Mouse (Mus musculus): ENCODE results near the gene Hoxa1. TPM values are rescaled to one million over a fixed set of nuclear protein-coding genes. Genes with fewer than 3 reads are reported as not detected.
A peak's percentile ranks its signal among the peaks of the same experiment; 100 is the strongest.

Hoxa1 gene
- total RNA-seq, 2 experiments from 2014 or later: 0.13 to 0.22 TPM

DNA sequence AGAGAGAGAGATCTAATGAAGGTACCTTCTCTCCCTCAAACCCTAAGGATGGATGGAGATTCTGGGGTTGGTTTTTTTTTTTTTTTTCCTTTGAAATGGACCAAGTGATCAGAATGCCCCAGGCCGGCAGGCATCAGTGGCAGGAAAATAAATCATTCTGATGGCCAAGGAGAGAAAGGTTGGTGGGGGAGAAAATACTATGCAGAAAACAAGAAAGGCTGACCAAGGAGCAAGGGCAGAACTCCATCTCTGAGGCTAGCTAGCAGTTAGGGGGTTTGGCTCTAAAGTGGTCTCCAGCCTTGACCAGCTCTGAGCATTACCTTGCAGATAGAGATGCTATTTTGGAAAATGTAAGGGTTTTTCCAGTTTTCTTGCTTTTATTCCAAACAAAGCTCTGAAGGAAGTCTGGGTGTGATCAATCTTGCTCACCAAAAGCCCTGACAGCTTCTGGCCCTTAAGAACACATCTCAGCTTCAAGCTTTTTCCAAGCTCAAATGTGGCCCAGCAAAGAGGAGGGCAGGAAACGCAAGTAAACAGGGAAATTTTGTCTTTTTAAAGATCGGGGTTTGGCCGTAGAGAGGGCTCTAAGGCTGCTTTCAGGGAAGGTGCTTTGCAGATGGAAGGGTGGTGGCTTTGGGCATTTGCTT is 8.4 kb upstream of the Hoxa1 start:
- H3K4me3 ChIP-seq: no peak overlapping the region
- TF ChIP-seq CTCF (IDR thresholded peaks at IDR 0.05): no peak
- intact Hi-C loops (cut with DNase I): no loop called here
- no peak overlapping the region for H3K27ac ChIP-seq
- no peak for DNase-seq

DNA sequence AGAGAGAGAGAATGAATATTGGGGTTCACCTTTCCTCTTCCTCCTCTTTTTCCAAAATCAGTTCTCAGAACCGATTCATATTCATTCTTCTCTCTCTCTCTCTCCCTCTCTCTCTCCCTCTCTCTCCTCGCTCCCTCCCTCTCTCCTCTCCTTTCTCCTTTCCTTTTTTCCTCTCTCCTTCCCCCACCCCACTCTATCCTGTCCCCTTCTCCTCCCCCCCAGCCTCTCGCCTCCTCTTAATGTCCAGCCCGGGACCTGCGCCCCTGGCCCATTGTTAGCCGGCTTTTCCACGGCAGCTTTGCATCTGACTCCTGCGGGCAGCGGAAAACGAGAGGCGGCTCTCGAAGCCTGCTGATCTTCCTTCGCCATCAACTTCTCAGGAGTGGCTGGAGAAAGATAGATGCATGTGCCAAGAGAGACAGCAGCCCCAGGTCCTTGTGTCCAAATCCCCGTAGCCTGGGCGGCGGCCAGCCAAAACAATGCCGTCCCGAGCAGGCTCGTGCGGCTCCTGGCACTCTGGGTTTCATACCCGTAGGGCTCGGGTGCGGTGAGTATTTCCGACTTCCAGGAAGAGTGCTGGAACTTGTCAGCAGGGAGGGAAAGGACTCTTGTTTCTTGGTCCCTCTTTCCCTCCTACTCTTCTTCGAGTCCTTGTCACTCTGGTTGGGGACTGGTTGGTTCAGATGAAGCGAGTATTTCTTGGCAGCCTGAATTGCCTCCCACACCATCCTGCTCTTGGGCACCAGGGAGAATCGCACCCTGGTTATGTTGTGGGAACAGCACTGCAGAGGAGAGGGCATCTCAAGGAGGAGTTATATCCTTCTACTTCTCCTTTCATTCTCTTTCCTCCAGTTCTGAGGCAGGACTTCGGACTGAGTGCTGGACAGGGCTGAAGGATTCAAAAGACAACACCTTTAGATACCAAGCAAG is 7.6 kb upstream of the Hoxa1 start:
- intact Hi-C loops (cut with DNase I): no loop called here
- peak; percentile 42 for DNase-seq
- TF ChIP-seq CTCF (IDR thresholded peaks at IDR 0.05): no peak
- peak overlapping the region; percentile 69 for H3K4me3 ChIP-seq
- peak overlapping the region; percentile 20; the same call in 1 of the 2 replicates for H3K27ac ChIP-seq

DNA sequence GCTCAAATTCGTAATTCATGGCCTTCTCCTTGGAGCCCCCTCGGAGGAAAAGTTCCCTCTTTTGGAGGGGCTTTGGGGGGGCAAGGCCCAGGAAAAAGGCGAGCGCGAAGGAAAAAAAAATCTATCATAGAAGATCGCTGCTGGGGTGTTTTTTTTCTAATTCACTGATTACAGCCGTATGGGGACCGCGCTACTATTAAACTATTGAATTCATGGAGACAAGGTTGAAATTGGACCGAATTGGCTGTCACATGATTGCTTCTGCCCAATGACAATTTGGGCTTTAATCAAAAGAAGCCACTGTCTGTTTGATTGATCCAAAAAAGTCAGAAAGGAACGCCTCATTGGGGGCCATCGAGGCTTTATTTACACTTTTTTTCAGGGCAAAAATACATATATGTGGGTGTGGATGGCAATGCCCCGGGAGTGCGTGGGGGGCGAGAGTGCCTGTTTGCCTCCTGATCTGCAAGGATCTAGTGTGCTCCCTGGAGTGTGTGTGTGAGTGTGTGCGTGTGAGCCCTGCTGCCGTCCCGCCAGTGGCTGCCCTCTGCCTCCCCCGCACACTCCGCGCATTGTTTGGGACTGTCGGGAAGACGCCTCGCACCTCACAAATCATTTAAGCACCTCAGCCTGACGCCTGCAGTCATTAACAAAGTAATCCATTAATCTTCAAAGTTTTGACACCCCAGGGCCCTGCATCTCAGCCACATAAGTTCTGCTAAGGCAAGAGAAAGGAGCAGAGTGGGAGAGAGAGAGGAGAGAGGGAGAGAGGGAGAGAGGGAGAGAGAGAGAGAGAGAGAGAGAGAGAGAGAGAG is 6.7 kb upstream of the Hoxa1 start, which contains the start of gene Hoxa2:
Gene Hoxa2 (minus strand): TSS at position 206 of the 815 bp plus-strand sequence.
- peak within 1 kb of the TSS; percentile 78 for H3K27ac ChIP-seq
- TF ChIP-seq CTCF (IDR thresholded peaks at IDR 0.05): no peak
- peak within 1 kb of the TSS; percentile 69 for H3K4me3 ChIP-seq
- intact Hi-C loops (cut with DNase I): loop anchor here (5.0 kb wide), 1 partner anchor 32 kb away; no protein-coding TSS in a partner anchor
- DNase-seq: no peak

DNA sequence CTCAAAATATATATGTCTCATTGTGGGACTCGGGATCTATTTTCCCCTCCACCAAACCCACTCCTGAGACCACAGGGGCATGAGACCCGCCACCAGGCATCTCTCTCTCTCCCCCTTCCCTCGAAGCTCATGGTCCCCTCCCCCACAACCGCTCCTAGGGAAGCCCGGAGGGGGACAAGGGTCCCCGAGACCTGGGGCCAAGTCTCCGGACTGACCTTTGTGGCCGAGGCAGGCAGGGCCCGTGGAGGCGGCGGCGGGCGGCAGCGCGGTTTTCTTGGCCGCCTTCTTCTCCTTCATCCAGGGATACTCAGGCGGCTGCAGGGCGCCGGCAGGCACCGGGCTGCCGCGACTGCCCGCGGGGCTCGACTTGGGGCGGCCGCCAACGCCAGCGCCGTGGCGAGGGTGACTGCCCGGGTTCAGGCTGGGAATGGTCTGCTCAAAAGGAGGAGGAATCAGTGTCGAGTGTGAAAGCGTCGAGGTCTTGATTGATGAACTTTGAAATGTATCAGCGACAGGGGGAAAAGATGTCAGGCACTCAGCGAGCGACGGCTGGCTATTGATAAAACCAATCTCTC is 6.0 kb upstream of the Hoxa1 start:
- intact Hi-C loops (cut with DNase I): loop anchor here (5.0 kb wide), 1 partner anchor 33 kb away; no protein-coding TSS in a partner anchor
- TF ChIP-seq CTCF (IDR thresholded peaks at IDR 0.05): no peak
- H3K27ac ChIP-seq: peak overlapping the region; percentile 78
- H3K4me3 ChIP-seq: peak overlapping the region; percentile 69
- DNase-seq: no peak

DNA sequence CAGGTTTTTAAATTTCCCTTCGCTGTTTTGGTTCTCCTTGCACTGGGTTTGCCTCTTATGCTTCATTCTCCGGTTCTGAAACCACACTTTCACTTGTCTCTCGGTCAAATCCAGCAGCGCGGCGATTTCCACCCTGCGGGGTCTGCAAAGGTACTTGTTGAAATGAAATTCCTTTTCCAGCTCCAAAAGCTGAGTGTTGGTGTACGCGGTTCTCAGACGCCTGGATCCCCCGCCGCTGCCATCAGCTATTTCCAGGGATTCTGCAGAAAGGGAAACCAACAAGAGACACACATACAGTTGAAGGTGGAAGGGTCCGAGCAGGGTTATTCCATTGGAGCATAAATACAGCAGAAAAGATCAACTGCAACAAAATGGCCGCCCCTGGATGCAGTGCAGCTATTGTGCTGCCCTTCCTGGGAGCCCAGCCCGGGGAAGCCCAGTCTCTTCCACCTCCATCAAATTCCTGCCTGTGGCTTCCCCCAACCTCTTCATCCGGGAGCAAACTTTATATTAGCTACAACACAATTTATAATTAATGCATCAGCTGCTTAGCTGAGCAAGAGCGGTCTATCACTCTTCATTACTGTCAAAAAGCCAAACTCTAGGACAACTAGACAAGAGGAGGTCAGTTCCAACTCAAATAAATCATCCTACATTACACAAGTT is 5.4 kb upstream of the Hoxa1 start:
- Histone ChIP-seq H3K4me3 (peak overlapping the region; percentile 69), H3K27ac (peak overlapping the region; percentile 78)
- intact Hi-C loops (cut with DNase I): loop anchor here (5.0 kb wide), 1 partner anchor 34 kb away; no protein-coding TSS in a partner anchor
- no peak for DNase-seq
- TF ChIP-seq CTCF (IDR thresholded peaks at IDR 0.05): no peak

DNA sequence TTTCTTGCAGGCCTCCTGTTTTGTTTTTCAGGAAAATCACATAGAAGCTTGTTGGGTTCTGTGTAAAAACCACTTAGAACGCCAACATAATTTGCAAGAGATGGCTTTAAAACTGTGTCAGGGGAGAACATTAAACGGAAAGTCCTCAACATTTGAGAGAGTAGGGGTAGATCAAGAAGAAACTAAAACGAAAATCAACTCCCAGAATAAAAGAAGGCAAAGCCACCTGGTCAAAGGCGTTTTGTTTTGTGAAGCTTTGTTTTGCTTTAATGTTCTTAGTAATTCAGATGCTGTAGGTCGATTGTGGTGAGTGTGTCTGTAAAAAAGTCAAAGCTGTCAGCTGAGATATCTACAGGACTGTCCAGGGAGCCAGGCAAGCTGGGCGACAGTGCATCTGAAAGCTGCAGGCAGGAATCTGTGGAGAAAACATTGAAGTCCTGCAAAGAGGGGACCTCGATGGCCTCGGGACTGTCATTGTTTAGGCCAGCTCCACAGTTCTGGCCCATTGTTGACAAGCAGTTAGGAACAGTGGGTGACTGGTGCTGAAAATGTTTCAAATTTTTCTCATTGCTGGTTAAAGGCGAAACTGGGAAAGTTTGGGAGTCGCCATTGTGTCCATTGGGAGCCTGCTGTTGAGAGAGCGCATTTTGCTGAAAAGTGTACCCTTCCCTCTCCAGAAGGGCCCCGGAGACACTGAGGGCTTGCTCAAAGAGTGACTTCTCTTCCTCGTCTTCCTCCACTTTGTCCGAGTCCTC is 4.7 kb upstream of the Hoxa1 start:
- intact Hi-C loops (cut with DNase I): loop anchor here (5.0 kb wide), 1 partner anchor 35 kb away; no protein-coding TSS in a partner anchor
- peak overlapping the region; percentile 69 for H3K4me3 ChIP-seq
- no peak for DNase-seq
- no peak for TF ChIP-seq CTCF (IDR thresholded peaks at IDR 0.05)
- H3K27ac ChIP-seq: peak overlapping the region; percentile 78

DNA sequence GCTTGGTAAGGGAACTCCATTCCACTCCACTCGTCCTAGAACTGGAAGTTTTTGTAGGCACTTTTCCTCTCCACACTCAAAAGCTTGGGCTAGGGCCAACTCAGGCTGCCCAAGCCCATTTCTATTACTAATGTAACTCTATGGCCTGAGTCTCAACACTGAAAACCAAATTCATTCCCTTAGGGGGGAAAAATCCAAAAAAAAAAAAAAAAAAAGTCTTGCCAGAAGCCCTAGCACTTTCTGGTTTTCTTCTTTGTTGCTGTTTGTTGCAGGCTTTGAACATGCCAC is 3.9 kb upstream of the Hoxa1 start:
- intact Hi-C loops (cut with DNase I): loop anchor here (5.0 kb wide), 1 partner anchor 35 kb away; no protein-coding TSS in a partner anchor
- no peak for DNase-seq
- H3K4me3 ChIP-seq: peak overlapping the region; percentile 7; the same call in 1 of the 2 replicates
- TF ChIP-seq CTCF (IDR thresholded peaks at IDR 0.05): no peak
- peak overlapping the region; percentile 48; the same call in 1 of the 2 replicates for H3K27ac ChIP-seq

DNA sequence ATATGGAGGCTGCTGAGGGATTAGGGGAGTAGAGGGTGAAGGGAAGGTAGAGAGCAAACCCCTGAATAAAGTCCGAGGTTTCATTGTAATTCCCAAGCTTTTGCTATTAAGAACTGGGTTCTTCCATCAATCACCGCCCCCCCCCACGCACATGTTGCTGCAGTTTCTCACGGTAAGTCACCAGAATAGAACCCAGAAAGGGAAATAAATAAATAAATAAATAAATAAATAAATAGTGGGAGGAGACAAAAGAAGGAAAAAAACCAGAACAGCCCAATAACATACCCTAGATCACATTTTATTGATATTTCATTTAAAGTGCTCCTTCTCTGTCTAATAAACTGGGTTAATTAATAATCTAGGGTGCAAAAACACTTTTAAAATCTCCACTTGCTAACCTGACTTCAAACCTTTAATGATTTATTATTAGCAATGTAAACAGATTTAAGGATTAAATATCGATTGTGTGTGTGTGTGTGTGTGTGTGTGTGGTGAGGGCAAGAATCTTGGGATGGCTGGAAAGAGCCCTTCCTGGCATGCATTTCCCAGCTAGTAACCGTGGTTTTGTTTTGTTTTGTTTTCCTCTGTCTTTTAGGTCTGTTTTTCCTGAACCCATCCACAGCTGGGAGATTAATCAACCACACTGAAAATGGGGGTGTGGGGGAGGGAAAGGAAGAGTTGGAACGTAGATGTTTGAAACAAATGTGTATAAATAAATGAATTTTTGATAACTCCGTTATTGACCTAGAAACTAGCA is 3.4 kb upstream of the Hoxa1 start:
- no peak for DNase-seq
- Histone ChIP-seq H3K27ac (peak overlapping the region; percentile 90), H3K4me3 (peak overlapping the region; percentile 88)
- intact Hi-C loops (cut with DNase I): loop anchor here (5.0 kb wide), 1 partner anchor 36 kb away; no protein-coding TSS in a partner anchor
- TF ChIP-seq CTCF (IDR thresholded peaks at IDR 0.05): no peak

DNA sequence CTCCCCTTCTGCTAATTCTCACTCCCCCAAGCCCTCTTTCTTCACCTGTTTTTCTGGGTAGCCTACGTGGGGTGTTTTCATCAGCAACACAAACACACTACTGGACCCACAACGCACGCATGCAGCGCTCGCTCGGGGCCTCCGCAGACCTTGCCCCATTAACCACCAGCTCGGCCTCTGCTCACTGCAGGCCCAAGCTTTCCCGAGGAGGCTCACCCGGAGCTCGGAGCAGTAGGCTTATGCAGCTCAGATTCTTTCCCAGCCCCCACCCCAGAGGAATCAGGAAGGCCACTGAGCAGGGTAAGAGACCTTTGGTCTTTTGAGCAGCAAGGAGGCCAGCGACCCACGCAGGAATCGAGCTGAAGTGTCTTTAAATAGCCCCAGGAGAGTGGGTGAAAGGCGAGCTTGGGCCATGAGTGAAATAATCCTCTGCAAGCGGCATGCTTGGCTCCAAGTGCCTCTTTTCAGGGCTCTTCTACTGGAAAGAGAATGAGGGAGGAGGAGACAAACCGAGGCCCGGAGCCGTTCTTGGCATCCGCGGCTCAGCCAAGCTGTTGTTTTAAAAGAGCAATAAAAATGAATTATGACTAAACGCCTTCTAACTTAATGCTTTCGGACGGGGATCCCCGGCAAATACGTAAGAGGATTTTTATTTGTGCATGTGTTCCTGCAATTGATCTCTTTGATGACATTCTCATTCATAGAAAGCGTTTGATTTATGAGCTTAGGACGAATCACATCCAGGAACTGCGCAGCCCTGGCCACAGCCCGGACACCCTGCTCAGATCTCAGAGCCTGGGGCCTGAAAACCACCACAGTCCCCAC is 2.6 kb upstream of the Hoxa1 start:
- intact Hi-C loops (cut with DNase I): loop anchor here (5.0 kb wide), 1 partner anchor 37 kb away; no protein-coding TSS in a partner anchor
- TF ChIP-seq CTCF (IDR thresholded peaks at IDR 0.05): no peak
- peak overlapping the region; percentile 90 for H3K27ac ChIP-seq
- DNase-seq: peak; percentile 35
- H3K4me3 ChIP-seq: peak overlapping the region; percentile 88

Data from gastrocnemius, adult 2 months (tissue).